Mouse (Mus musculus) hematopoietic stem cell, adult 5-6 weeks (primary cell): ENCODE measurements around the gene Eomes. TPM values are rescaled to one million over a fixed set of nuclear protein-coding genes. Genes with fewer than 3 reads are reported as not detected.
A peak's percentile ranks its signal among the peaks of the same experiment; 100 is the strongest.

ENCODE experiments used
- ATAC-seq, 2 experiments: fragments of 125-278 bp in 1 of 2; replicated peaks in 1 of 2; 2 replicates each; pipeline ENCODE4 v1.8.0; 2016 to 2017; ENCODE audit warnings: inconsistent platforms in 2 of 2, mild to moderate bottlenecking in 2 of 2, moderate number of reproducible peaks in 2 of 2, low read depth in 1 of 2, moderate TSS enrichment in 1 of 2; ENCODE audit not compliant: low FRiP score in 2 of 2, poor library complexity in 2 of 2, severe bottlenecking in 2 of 2, insufficient read depth in 1 of 2, low TSS enrichment in 1 of 2
- total RNA-seq: library from RNA; stranded (forward); fragments of 172-1452, 232-1000 nt; gene quantifications from 2 replicates; pipeline ENCODE4 v1.2.3, GENCODE M21; 2017

The Eomes gene
- total RNA-seq, 1 experiment from 2014 or later = 0.30 TPM

DNA sequence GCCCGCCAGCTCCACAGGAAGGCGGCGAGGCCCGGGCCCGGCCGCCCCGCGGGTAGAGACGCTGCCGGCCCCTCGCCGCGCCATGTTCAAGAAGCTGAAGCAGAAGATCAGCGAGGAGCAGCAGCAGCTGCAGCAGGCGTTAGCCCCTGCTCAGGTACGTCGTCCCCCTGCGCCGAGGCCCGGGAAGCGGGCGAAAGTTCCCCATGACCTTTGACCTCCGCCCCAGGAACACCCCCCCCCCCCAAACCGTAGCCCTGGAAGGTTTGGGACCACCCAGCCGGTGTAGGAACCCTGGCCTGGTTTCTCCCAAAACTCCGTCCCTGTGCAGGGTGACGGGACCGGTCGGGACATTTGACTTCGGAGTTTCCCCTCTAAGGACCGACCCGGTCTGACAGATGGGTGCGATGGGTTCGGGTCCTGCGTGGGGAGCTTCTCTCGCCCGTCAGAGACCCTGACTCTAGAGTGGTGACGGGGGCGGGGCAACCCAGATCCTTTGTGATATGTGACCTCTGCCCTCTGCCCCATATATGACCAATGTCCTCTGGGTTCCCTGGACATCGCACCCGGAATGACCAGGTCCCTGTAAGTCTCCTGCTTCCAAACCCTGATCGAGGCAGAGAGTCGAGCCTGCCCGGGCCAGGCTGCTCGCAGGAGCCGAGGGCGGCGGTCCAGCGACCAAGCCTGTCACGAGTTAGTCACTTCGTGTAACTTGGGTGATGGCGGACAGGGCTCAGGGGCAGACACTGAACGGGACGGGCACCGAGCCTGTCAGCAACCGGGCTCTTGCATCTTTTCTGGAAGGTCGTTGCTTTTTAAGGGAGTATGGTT is 28.6 kb downstream of the Eomes start:
- peak; percentile 47 to 50; a peak in 3 of 4 replicates for ATAC-seq

- no peak for ATAC-seq
These were observed 29.5 kb downstream of the Eomes start for GRCm38 (mm10) chr9:118507552-118507951.

DNA sequence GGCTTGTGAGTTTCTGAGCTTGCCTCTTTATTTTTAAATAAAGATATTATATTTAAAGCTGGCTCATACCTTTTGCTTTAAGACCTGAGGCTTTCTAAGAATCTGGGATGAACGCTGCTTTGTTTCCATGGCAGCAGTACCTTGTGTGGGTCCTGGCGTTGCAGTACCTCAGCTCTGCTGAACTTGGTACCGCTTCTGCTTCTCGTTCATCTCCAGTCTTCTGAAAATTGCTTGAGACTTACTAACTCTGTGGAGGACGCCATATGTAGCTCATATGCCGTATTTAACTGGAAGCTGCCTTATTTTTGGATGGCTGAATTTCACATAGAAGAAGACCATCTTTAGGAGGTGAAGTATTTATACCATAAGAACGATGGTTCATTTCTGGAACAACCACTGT is 30.6 kb downstream of the Eomes start:
- ATAC-seq = no peak

DNA sequence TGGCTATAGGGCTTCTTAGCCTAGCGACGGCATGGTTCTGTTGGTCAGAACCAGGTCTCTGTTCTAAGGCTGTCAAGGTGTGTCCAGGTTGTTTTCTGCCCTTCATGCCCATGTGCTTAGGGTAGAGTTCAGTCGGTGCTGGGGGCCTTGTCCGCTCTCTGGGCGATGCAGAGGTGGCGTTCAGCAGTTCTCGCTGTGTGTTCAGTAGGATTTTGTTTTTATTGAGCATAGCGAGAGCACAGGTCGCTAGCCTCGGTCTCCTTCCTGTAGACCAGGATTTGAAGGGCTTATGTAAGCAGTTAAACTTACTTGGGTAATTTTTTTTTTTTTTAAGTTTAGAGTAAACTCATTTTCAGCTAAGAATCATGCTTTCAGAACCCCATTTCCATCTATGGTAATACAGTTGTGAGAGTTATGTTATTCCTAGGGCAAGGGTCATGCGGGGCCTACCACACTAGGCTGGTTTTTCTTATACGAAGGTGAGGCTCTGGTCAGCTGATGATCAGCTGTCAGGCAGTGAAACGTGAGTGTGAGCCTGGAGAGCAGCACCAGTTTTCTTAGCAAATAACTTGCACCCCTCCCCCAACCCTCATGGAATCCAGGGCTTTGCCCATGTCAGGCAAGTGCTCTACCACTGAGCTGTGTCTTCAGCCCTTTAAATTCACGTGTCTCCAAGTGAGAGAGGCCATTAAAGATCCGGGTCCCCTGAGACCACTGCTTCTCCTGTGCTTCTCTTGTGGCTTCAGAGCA is 33.1 kb downstream of the Eomes start:
- ATAC-seq = no peak

GRCm38 (mm10) chr9:118512681-118513233 is 34.7 kb downstream of the Eomes start:
- no peak for ATAC-seq

GRCm38 (mm10) chr9:118515476-118515875 is 37.5 kb downstream of the Eomes start:
- no peak for ATAC-seq

- ATAC-seq = no peak
These were observed 38.1 kb downstream of the Eomes start for GRCm38 (mm10) chr9:118516162-118516561.

GRCm38 (mm10) chr9:118517619-118518018 is 39.6 kb downstream of the Eomes start:
- no peak for ATAC-seq

DNA sequence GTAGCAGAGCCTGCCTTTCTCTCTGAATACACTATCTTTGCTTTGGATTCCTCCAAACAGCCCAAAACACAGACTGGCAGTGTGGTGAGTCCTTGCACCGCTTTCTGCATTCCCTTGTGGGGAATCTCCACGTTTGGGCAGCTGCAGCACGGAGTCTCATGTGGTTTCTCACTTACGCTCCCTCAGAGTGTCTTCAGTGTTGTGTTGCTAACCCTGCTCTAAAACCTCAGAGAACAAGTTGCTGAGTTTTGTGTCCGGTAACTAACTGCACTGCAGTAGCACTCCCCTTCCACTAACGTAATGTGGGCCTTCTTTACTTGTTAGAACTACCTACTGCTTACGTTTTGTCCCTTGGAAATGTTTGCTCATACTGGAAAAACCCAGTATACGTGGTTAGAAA is 41.1 kb downstream of the Eomes start:
- ATAC-seq = no peak

- ATAC-seq = no peak
These were observed 42.0 kb downstream of the Eomes start for GRCm38 (mm10) chr9:118520011-118520410.

DNA sequence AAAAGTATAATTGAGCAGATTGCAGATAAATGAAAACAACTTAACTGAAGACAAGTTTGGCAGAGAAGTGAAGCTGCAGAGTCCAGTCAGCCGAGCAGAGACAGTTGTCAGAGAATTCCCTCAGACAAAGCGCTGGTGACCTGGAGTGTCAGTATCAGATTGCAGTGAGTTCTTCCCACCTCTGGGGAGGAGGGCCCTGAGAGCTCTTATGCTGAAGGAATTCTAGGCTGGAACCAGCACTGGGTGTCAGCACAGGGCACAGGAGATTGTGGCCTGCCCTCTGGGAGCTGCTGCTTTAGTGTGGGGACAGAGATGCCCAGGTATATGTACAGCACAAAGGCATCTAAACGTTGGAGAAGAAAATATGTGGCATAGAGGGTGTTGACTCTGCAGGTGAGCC is 42.8 kb downstream of the Eomes start:
- ATAC-seq = no peak

DNA sequence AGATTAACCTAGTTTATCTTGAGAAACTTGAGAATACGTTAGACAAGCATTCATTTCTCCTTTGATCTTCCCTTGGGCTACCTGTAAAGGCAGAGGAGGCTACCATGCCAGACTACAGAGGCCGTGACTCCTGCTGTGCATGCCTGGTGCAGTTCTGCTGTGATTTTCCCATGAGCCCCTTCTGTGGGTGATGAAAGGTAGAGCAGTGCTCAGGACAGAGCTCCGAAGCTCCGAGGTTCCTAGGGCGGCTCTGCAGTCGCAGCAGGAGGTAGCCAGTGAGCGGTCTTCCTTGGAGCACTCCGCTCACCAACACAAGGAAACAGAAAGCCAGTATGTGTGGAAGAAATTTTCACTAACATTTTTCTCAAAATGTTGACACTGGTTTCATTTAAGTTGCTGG is 43.6 kb downstream of the Eomes start:
- no peak for ATAC-seq

DNA sequence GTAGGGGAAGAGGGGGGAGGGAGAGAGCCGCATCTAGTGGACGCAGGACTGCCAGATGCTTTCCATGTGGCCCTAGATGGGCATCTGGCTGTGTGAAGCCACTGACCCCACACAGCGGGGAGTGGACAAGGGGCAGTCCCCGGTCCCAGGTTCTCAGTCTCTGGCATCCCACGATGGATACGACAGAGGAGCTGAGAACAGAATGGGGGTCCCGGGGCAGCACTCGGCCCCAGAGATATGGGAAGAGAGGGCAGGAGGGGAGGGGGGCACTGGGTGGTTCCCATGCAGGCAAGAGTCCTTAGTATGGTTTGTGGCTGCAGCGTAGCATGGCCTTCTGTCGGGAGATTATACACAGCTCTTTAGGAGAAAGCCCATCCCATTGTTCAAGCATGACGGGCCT is 45.7 kb downstream of the Eomes start:
- ATAC-seq = no peak

DNA sequence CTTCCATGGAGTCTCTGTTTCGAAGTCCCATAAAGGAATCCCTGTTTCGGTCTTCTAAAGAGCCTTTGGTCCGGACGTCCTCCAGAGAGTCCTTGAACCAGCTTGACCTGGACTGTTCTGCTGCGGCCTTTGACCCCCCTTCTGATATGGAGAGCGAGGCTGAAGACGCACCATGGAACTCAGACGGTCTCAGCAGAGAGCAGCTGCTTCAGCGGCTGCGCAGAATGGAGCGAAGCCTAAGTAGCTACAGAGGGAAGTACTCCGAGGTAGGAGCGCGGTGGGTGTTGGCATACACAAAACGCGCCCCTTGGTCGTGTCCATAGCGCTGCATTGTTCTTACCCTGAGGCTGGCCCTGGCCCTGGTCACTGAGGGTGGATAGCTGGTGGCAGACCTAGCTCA is 49.0 kb downstream of the Eomes start:
- ATAC-seq = no peak

GRCm38 (mm10) chr9:118529783-118530182 is 51.8 kb downstream of the Eomes start:
- no peak for ATAC-seq

DNA sequence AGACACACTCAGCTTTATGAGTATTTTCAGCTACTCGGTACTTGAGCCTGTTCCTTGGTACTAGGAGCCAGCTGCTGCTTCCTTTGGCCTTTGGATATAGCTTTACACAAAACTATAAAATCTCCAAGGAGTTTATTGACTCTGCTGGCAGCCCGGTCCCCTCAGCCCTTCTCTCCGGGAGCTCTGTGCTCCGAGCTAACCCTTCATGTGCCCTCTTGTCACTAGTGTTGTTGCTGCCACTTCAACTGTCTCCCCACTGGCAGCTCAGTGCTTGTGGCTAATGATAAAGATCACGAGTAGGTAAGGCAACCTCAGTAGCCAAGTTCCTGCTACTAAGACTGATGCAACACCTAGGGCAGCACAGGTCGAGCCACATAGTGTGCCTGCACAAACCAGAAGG is 52.7 kb downstream of the Eomes start:
- no peak for ATAC-seq

GRCm38 (mm10) chr9:118532516-118533205 is 54.6 kb downstream of the Eomes start:
- no peak for ATAC-seq
